Mouse (Mus musculus): Measurements from ENCODE around the gene Egfr.

Gene Egfr

GRCm38 (mm10) chr11:16823830-16824545 is 72.0 kb downstream of the Egfr start:
- DNase-seq (ENCODE audit: extremely low spot score, low spot score), result no peak

- no peak for DNase-seq (ENCODE audit: extremely low spot score, low spot score)
These were observed 77.5 kb downstream of the Egfr start for GRCm38 (mm10) chr11:16829468-16829867.

- no peak for DNase-seq (ENCODE audit: extremely low spot score, low spot score)
These were observed 78.7 kb downstream of the Egfr start for GRCm38 (mm10) chr11:16830531-16831227.

GRCm38 (mm10) chr11:16831974-16832464 is 80.0 kb downstream of the Egfr start:
- DNase-seq (ENCODE audit: extremely low spot score, low spot score), result no peak

- DNase-seq (ENCODE audit: extremely low spot score, low spot score), result no peak
These were observed 86.8 kb downstream of the Egfr start for GRCm38 (mm10) chr11:16838772-16839171.

GRCm38 (mm10) chr11:16842924-16843323 is 90.9 kb downstream of the Egfr start:
- no peak for DNase-seq (ENCODE audit: extremely low spot score, low spot score)

GRCm38 (mm10) chr11:16843889-16844568 is 92.0 kb downstream of the Egfr start:
- DNase-seq (ENCODE audit: extremely low spot score, low spot score), result no peak

- DNase-seq (ENCODE audit: extremely low spot score, low spot score), result no peak
These were observed 96.9 kb downstream of the Egfr start for GRCm38 (mm10) chr11:16848881-16849280.

- DNase-seq (ENCODE audit: extremely low spot score, low spot score), result no peak
These were observed 99.4 kb downstream of the Egfr start for GRCm38 (mm10) chr11:16851361-16851760.

GRCm38 (mm10) chr11:16854111-16854510 is 102.1 kb downstream of the Egfr start:
- DNase-seq (ENCODE audit: extremely low spot score, low spot score), result no peak

- no peak for DNase-seq (ENCODE audit: extremely low spot score, low spot score)
These were observed 105.3 kb downstream of the Egfr start for GRCm38 (mm10) chr11:16857346-16857745.

GRCm38 (mm10) chr11:16861037-16861436 is 109.0 kb downstream of the Egfr start:
- DNase-seq (ENCODE audit: extremely low spot score, low spot score), result no peak

GRCm38 (mm10) chr11:16863547-16863946 is 111.5 kb downstream of the Egfr start:
- no peak for DNase-seq (ENCODE audit: extremely low spot score, low spot score)

- DNase-seq (ENCODE audit: extremely low spot score, low spot score), result no peak
These were observed 113.1 kb downstream of the Egfr start for GRCm38 (mm10) chr11:16864980-16865561.

GRCm38 (mm10) chr11:16868051-16868450 is 116.0 kb downstream of the Egfr start:
- DNase-seq (ENCODE audit: extremely low spot score, low spot score), result no peak

GRCm38 (mm10) chr11:16869506-16869905 is 117.5 kb downstream of the Egfr start:
- no peak for DNase-seq (ENCODE audit: extremely low spot score, low spot score)

- no peak for DNase-seq (ENCODE audit: extremely low spot score, low spot score)
These were observed 119.1 kb downstream of the Egfr start for GRCm38 (mm10) chr11:16871120-16871519.

- no peak for DNase-seq (ENCODE audit: extremely low spot score, low spot score)
These were observed 125.8 kb downstream of the Egfr start for GRCm38 (mm10) chr11:16877676-16878378.

- no peak for DNase-seq (ENCODE audit: extremely low spot score, low spot score)
These were observed 129.9 kb downstream of the Egfr start for GRCm38 (mm10) chr11:16881932-16882331.

GRCm38 (mm10) chr11:16886152-16886551 is 134.1 kb downstream of the Egfr start:
- no peak for DNase-seq (ENCODE audit: extremely low spot score, low spot score)

- DNase-seq (ENCODE audit: extremely low spot score, low spot score), result no peak
These were observed 136.1 kb downstream of the Egfr start for GRCm38 (mm10) chr11:16888086-16888485.

Measured in neural tube, embryonic 10.5 days (tissue).